Mouse (Mus musculus) liver, embryonic 14.5 days (tissue): ENCODE results near the gene Tmem219.

ENCODE experiments used
- CTCF ChIP-seq: IDR thresholded peaks from 2 replicates; pipeline ENCODE4 v1.5.1; 2016; ENCODE audit warnings: antibody characterized with exemption, low read depth, control low read depth
- EP300 ChIP-seq: IDR thresholded peaks from 2 replicates; pipeline ENCODE4 v1.6.1; 2016; ENCODE audit warnings: antibody characterized with exemption, low read depth

- no peak for TF ChIP-seq CTCF
- TF ChIP-seq EP300: no peak
Observed at GRCm38 (mm10) chr7:126896912-126897311, 25.8 kb downstream of the Tmem219 start.
